Mouse (Mus musculus) erythroid progenitor cell, adult 5-6 weeks (primary cell): ENCODE measurements around the gene Camkk2. TPM values are rescaled to one million over a fixed set of nuclear protein-coding genes. Genes with fewer than 3 reads are reported as not detected.

Experiments
- ATAC-seq: replicated peaks from 2 replicates; pipeline ENCODE4 v1.8.0; 2016; ENCODE audit warnings: moderate number of reproducible peaks, mild to moderate bottlenecking, moderate TSS enrichment, inconsistent platforms; ENCODE audit not compliant: poor library complexity, low FRiP score, severe bottlenecking
- total RNA-seq, 2 experiments: library from RNA; stranded (forward) in 1 of 2; stranded (reverse) in 1 of 2; fragments of 150-400 nt in 1 of 2; fragments of 186-747, 209-891 nt in 1 of 2; gene quantifications; 2 replicates each; pipeline versions ENCODE4 v1.2.3 to v1.2.4; 2015 to 2017; ENCODE audit warnings: low replicate concordance in 2 of 2

The Camkk2 gene
- total RNA-seq, 2 experiments from 2014 or later, result 23.9 to 27.9 TPM

GRCm38 (mm10) chr5:122754477-122754876 is 24.7 kb downstream of the Camkk2 start:
- no peak for ATAC-seq

GRCm38 (mm10) chr5:122747950-122748349 is 31.3 kb downstream of the Camkk2 start:
- no peak for ATAC-seq

GRCm38 (mm10) chr5:122743880-122744422 is 35.3 kb downstream of the Camkk2 start:
- ATAC-seq, result no peak

- no peak for ATAC-seq
Measured at GRCm38 (mm10) chr5:122736761-122737160, 42.4 kb downstream of the Camkk2 start.

GRCm38 (mm10) chr5:122735853-122736252 is 43.4 kb downstream of the Camkk2 start:
- ATAC-seq, result no peak

GRCm38 (mm10) chr5:122733881-122734280 is 45.3 kb downstream of the Camkk2 start:
- ATAC-seq, result no peak

GRCm38 (mm10) chr5:122731991-122732673 is 47.1 kb downstream of the Camkk2 start:
- ATAC-seq, result no peak

- ATAC-seq, result peak; percentile 67; the same call in 1 of the 2 replicates
Measured at GRCm38 (mm10) chr5:122731321-122731720, 47.9 kb downstream of the Camkk2 start.

- no peak for ATAC-seq
Measured at GRCm38 (mm10) chr5:122730776-122731175, 48.4 kb downstream of the Camkk2 start.

GRCm38 (mm10) chr5:122727096-122727495 is 52.1 kb downstream of the Camkk2 start:
- ATAC-seq, result no peak

- ATAC-seq, result no peak
Measured at GRCm38 (mm10) chr5:122726595-122726994, 52.6 kb downstream of the Camkk2 start.

- peak; percentile 68 for ATAC-seq
Measured at GRCm38 (mm10) chr5:122726068-122726467, 53.1 kb downstream of the Camkk2 start.

- no peak for ATAC-seq
Measured at GRCm38 (mm10) chr5:122725453-122725852, 53.8 kb downstream of the Camkk2 start.

GRCm38 (mm10) chr5:122719168-122719567 is 60.0 kb downstream of the Camkk2 start:
- ATAC-seq, result no peak

- ATAC-seq, result no peak
Measured at GRCm38 (mm10) chr5:122718400-122718799, 60.8 kb downstream of the Camkk2 start.

- no peak for ATAC-seq
Measured at GRCm38 (mm10) chr5:122716793-122717192, 62.4 kb downstream of the Camkk2 start.

- ATAC-seq, result no peak
Measured at GRCm38 (mm10) chr5:122715723-122716122, 63.5 kb downstream of the Camkk2 start.

- no peak for ATAC-seq
Measured at GRCm38 (mm10) chr5:122708819-122709218, 70.4 kb downstream of the Camkk2 start.

- ATAC-seq, result peak; percentile 94
Measured at GRCm38 (mm10) chr5:122707276-122708181, 71.7 kb downstream of the Camkk2 start, which contains the start of gene P2rx4. Gene P2rx4 (plus strand): TSS chr5:122707544.

- ATAC-seq, result 0 out of 2 replicates have a peak, but pooled peaks have one; percentile 4
Measured at GRCm38 (mm10) chr5:122706917-122707275, 72.3 kb downstream of the Camkk2 start.

GRCm38 (mm10) chr5:122705174-122705573 is 74.0 kb downstream of the Camkk2 start:
- no peak for ATAC-seq
